Mouse (Mus musculus) spleen, postnatal 10 days (tissue): ENCODE measurements around the gene Aloxe3.
A peak's percentile ranks its signal among the peaks of the same experiment; 100 is the strongest.

Experiments
- DNase-seq, 2 experiments: peaks; one replicate each; pipeline ENCODE4 v3.0.0; 2021 to 2022; ENCODE audit warnings: low spot score in 2 of 2

Aloxe3 gene

GRCm38 (mm10) chr11:69107676-69108075, 18.0 kb upstream of the Aloxe3 start:
- no peak for DNase-seq

- DNase-seq: no peak
These were observed 17.5 kb upstream of the Aloxe3 start for GRCm38 (mm10) chr11:69108223-69108622.

GRCm38 (mm10) chr11:69109032-69109900, 16.4 kb upstream of the Aloxe3 start:
- DNase-seq: no peak

DNA sequence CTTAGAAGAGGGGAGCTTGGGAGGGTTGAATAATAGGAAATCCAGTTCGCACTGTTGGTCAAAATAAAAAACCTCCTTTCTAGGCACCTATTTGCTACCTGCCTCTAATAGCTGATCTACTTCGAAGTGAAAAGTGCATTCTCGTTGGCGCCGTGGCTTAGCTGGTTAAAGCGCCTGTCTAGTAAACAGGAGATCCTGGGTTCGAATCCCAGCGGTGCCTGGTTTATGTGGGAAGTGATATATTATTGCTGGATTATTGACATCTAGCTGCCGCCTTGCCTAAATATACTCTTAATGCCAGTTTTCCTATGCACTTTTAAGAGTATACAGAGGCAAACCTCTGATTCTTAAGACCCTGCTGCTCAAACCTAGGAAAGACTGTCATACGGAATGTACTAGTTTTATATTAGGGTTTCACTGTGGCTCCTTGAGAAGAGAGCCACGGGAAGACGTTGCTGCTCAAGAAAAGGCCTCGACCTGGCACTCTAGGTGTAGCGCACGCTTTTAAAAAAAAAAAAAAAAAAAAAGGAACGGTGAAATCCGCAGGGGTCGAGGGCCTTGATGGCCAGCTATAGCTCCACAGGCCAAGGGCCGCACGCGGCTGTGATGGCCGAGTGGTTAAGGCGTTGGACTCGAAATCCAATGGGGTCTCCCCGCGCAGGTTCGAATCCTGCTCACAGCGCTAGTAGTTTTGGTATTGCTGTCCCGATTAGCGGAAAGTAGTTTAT, 15.2 kb upstream of the Aloxe3 start:
- DNase-seq: peak; percentile 92 to 94

DNA sequence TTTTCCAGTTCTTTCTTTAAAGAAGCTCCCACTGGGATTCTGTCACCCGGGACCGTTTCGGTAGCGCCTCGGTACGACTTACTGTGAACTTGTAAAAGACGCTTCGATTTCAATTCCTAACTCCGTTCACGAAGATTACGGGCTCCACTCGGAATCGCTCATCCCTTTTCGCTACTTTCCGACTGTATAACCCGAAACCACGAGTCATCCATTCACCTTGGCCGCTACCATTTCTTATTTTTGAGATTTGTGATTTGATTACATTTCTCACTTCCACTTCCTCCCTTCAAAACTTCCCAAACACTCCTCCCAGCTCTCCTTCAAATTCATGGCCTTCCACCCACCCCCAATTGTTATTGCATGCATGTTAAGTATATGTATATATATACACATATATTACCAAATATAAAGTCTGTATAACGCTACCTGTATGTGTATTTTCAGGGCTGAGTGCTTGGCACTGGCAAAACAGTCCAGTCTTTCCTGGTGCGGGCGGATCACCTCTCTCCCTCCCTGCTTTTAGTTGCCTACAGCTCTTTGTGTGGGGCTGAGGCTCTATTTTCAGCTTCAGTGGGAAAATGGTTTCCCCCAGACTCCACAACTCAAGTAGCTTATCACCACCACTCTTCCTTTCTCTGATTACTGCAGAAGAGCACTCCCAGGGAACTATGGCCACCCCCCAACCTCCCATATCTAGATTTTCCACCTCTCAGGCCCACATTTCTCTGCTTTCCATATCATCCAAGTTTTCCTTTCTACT, 14.5 kb upstream of the Aloxe3 start:
- DNase-seq: no peak

- no peak for DNase-seq
These were observed 13.8 kb upstream of the Aloxe3 start for GRCm38 (mm10) chr11:69111865-69112264.

- DNase-seq: no peak
These were observed 11.7 kb upstream of the Aloxe3 start for GRCm38 (mm10) chr11:69114018-69114417.

DNA sequence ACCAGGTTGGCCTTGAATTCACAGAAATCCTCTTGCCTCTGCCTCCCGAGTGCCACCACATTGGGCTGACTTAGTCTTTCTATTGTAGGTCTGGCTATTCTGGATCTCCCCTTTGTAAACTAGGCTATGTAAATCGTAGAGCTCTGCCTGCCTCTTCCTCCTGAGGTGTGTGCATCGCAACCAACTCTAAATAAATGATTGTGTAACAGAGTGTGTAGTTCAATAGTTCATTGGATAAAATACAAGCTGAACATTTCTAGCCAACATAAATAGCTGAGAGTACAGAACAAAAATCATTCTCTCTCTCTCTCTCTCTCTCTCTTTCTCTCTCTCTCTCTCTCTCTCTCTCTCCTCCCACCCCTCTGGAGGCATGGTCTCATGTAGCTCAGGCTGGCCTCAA, 11.1 kb upstream of the Aloxe3 start:
- DNase-seq: no peak

- no peak for DNase-seq
These were observed 8.9 kb upstream of the Aloxe3 start for GRCm38 (mm10) chr11:69116843-69117242.

- DNase-seq: peak; percentile 71 to 77
These were observed 7.7 kb upstream of the Aloxe3 start for GRCm38 (mm10) chr11:69117737-69118695.

DNA sequence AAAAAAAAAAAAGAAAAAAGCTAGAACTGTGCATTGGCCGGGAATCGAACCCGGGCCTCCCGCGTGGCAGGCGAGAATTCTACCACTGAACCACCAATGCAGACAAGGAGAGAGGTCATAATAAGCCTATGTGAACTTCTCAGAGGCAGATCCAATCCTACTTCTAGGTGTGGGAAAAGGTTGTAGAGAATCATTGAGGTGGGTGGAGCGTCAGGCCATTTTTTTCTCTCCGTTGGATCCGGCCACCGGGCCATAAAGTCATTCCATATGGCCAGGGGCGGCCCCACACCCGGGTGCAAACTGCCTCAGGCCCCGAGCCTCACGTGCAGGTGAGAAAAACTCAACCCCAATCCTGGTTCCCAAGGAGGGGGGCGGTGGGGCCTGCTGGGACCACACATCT, 6.9 kb upstream of the Aloxe3 start:
- DNase-seq: peak; percentile 87 to 94

DNA sequence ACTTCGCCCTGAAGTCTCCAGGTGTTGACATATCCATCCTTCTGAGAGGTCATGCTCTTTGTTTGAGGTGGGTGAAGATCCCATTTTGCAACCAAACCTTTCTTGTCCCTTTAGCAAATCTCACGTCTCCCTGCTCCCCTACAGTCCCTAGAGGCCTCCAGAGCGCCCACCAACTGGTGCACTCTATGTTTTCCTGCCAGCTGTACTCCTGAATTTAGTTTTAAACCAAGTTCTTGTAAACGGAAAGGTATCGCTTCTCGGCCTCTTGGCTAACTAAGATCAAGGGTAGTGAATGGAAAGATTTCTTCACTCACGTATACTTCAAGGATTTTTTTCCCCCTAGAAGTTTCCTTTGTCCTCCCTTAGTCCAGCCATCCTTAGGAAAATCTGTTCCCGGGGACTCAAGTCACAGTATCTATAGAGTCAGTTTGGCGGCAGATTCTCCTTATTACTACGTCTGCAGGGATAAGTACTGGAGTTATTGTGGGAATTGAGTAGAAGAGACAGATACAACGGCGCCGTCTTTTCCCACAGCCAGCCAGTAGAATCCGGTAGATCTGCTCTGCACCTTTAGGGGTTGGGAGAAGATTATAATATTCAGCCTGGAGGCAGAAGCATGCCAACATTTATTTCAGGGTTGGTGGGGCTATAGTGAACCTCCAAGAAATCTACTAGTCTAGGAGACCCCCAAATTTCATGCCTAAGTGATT, 6.1 kb upstream of the Aloxe3 start:
- no peak for DNase-seq

- DNase-seq: peak in 1 of 2 experiments; percentile 32
These were observed 5.3 kb upstream of the Aloxe3 start, which contains the start of gene Hes7 for GRCm38 (mm10) chr11:69120221-69121000. Gene Hes7, plus strand, starts transcription at chr11:69120404.

DNA sequence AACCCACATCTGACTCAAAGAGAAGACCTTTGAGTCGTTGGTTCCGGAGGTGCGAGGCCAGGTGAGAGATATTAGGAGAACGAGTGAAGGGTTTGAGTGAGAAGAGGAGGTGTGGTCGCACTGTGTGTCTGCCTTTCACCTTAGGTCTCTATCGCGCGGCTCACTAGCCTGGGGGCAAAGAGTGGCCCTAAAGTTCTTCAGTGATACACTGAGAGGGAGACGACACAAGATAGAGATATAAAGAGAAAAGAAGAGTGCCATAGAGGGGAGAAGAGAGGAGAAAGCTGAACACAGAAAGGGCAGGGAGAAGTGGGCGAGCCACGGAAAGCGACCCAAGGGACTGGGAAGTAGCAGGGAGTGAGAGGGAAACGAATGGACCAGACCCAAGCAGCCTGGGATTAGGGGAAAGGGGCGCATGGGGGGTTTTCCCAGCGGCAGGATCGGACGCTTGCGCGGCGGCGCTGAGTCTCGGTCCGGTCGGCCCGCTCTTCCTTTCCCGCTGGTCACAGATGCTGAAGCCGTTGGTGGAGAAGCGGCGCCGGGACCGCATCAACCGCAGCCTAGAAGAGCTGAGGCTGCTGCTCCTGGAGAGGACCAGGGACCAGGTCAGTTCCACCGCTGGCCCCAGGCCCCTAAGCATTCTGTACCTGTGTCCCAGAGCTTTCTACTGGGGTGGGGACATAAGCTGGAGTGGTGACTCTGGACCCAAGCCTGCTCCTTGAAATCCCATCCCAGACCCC, 4.5 kb upstream of the Aloxe3 start:
- DNase-seq: peak in 1 of 2 experiments; percentile 46

DNA sequence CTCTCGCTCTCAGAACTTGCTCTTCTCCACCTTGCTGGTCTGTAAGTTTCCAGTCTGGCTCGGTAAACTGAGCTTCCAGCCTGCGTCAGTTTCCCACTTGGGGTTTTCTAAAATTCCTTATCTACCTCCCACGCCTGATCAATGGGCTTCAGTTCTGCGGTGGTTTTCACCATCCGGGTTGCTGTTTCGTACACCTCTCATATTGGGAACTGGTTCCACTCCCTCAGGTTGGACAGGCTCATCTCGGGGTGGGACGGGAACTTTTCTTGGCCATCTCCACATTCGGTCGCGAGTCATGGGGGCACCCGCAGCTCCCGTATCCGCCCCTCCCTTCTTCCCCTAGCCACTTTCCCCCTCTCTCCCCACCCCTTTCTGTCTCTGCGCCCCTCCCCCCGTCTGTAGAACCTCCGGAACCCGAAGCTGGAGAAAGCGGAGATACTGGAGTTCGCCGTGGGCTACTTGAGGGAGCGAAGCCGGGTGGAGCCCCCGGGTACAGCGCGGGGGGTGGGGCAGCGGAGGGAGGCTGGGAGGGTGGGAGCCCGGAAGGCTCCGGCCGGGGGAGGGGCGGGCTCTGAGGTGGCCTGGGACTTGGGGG, 3.9 kb upstream of the Aloxe3 start:
- DNase-seq: peak in 1 of 2 experiments; percentile 46

DNA sequence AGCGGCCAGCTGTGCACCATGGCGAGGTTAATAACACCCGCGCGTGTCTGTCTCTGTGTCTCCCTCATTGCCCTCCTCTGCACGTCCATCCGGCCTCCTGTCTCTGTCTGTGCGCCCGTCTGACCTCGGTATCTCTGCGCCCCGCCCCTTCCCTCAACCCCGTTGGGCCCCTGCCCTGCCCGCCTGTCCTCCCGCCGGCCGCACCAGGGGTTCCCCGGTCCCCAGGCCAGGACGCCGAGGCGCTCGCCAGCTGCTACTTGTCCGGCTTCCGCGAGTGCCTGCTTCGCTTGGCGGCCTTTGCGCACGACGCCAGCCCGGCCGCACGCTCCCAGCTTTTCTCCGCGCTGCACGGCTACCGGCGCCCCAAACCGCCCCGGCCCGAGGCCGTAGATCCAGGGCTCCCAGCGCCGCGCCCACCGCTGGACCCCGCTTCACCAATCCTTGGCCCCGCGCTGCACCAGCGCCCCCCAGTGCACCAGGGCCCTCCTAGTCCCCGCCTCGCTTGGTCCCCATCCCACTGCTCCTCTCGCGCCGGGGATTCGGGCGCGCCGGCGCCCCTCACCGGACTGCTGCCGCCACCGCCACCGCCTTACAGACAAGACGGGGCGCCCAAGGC, 3.3 kb upstream of the Aloxe3 start, which contains the start of gene 9130213A22Rik:
Gene 9130213A22Rik (minus strand): TSS at position 254 of the 616 bp plus-strand sequence.
- DNase-seq: peak; percentile 74 to 81

DNA sequence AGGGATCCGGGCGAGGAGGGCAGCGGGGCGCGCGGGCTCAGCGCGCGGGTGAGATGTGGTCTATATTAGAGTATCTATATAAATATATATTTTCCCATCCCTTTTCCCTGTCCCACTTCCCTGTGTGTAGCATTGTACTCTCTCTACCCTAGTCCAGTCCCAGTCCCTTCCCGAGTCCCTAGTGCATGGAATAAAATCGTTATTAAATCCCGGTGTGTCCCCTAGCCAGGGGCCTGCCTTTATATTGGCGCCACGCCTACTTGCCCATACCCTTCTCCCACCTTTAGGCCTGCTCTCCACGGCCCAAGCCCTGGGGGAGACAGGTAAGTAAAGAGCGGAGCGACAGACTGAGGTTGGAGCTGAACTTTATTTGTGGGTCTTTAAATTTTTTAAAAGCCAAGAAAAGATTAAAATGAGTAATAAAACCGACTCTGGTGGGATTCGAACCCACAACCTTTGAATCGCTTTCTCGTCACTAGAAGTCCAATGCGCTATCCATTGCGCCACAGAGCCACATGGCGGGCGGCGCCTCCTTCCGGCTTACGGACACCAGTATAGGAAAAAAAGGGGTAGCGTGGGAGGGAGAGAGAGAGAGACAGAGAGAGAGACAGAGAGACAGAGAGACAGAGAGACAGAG, 2.5 kb upstream of the Aloxe3 start:
- DNase-seq: peak; percentile 81 to 89
